Mouse (Mus musculus) layer of hippocampus, postnatal 25 days (tissue): ENCODE measurements around the gene Rbbp7. TPM values are rescaled to one million over a fixed set of nuclear protein-coding genes. Genes with fewer than 3 reads are reported as not detected.

ENCODE experiments used
- DNase-seq, 2 experiments: peaks; one replicate each; pipeline ENCODE4 v3.0.0; 2022; ENCODE audit warnings: mixed read lengths in 2 of 2, low spot score in 1 of 2; ENCODE audit errors: extremely low spot score in 1 of 2
- total RNA-seq, 2 experiments: library from RNA; stranded (reverse); gene quantifications; 2 replicates each; pipeline ENCODE4 v1.2.3; 2021

The Rbbp7 gene
- total RNA-seq, 2 experiments from 2014 or later = 145 to 159 TPM

- DNase-seq = peak in 1 of 2 experiments; percentile 27
Observed at GRCm38 (mm10) chrX:162800371-162800770, 40.2 kb downstream of the Rbbp7 start.

GRCm38 (mm10) chrX:162828016-162828415 is 67.8 kb downstream of the Rbbp7 start:
- DNase-seq = no peak

Other genes starting within 250 kb of the Rbbp7 start
- gene Reps2, start 116.8 kb upstream of the Rbbp7 start, total RNA-seq = 100 to 1,000 TPM; 137 to 150 TPM
- gene Txlng, start 69.1 kb downstream of the Rbbp7 start, total RNA-seq = 10 to 100 TPM; 20.1 to 21.9 TPM
- 10 to 100 TPM; 30.0 to 30.1 TPM for gene Syap1, start 128.0 kb downstream of the Rbbp7 start, total RNA-seq
- gene Ctps2, start 140.8 kb downstream of the Rbbp7 start, total RNA-seq = 10 to 100 TPM; 47.2 to 57.9 TPM
- not detected for gene S100g, start 204.2 kb downstream of the Rbbp7 start, total RNA-seq